Mouse (Mus musculus): ENCODE data around the gene Gm9958.

Gm9958 gene

GRCm38 (mm10) chr5:90405210-90405609, 38.2 kb downstream of the Gm9958 start:
- peak; percentile 44 to 47 for DNase-seq (ENCODE audit: low spot score in 2 of 2)

DNA sequence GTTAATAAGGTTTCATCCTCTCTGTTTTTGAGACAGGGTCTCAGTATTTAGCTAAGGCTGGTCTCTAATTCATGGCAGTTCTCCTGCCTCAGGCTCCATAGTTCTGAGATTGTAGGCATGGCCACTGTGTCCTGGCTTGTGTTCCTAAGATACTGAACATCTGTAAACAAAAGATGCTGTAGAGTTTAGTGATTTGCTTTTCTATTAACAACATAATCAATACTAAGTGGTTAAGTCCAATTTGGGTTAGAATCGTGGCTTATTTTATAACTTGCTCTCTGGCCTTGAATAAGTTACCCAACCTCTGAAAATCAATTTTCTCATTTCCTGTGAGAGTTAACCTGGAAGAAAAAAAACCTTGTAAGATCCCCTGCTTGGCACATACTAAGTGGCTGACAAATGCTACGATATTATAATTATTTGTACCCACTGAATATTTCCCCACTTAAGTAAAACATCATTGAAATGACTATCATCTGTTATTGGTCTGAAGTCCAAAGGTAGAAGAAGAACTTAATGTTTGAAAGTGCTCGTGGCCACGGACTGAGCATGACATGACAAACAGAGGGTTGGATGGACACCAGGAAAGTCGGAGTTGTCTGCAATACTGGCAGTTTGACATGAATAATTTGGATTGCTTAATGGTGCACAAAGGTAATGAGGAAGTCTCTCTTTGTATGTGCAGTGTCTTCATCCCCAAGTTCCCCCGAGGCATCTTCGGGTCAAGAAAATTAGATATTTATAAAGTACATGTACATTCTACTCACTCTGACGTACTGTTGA, 47.3 kb downstream of the Gm9958 start:
- DNase-seq (ENCODE audit: low spot score in 2 of 2), result no peak

DNA sequence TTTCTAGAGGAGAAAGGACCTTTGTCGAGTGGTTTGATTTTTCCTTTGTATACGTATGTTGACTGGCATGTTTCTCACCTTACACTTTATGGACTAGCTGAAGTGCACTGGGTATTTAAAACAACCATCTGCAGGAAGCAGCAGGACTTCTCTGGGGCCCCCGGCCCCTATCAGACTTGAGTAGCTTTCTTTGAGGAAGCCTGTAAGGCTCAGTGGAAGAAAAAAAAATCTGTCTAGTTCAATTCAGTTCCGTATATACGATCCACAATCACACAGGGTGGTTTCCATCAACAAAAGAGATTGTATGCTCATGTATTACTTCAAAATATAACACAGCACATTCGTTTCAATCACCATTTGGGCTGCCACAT, 47.9 kb downstream of the Gm9958 start:
- no peak for DNase-seq (ENCODE audit: low spot score in 2 of 2)
